Mouse (Mus musculus): ENCODE measurements around the gene Gm9803.

DNA sequence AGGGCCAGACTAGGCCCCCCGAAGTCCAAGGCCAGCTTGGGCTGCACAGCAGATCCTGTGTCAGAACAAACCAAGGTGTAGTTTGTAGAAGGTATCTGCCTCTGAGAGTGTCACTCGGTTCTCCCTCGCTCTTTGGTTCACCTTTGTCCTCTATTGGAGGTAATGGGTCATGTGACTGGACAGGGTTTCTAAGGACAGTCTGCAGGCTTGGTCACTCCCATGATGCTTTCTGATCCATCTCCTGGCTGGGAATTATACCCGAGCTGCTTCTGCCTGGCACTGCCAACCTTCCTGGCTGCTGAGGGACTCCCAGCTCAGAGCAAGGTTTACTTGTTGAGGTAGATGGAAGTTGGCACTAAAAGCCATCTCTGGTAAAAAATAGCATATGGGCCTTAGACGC lies 33.0 kb upstream of the Gm9803 start:
- TF ChIP-seq EP300 (IDR thresholded peaks at IDR 0.05) (no peak), CTCF (IDR thresholded peaks at IDR 0.05) (no peak)

Data from lung, postnatal 0 days (tissue).